Mouse (Mus musculus): ENCODE results near the gene Csta1.
"Not testable (repeated sequence)": the region's sequence is repeated elsewhere in the genome, so short reads cannot be mapped to it uniquely, and the experiment has no call there.

Csta1 gene

GRCm38 (mm10) chr16:36131141-36131540 is at the start of gene Csta1:
TSS of gene Csta1 (minus strand) at chr16:36131241.
- DNase-seq (ENCODE audit: low spot score in 2 of 2) = no peak

GRCm38 (mm10) chr16:36179910-36180309 is 48.9 kb upstream of the Csta1 start:
- no peak for DNase-seq (ENCODE audit: low spot score in 2 of 2)

GRCm38 (mm10) chr16:36176108-36176507 is 45.1 kb upstream of the Csta1 start:
- no peak for DNase-seq (ENCODE audit: low spot score in 2 of 2)

GRCm38 (mm10) chr16:36167841-36168240 is 36.8 kb upstream of the Csta1 start:
- not testable (repeated sequence) for DNase-seq (ENCODE audit: low spot score in 2 of 2)

GRCm38 (mm10) chr16:36156402-36156975 is 25.4 kb upstream of the Csta1 start, which contains the start of gene Stfa2l1:
TSS of gene Stfa2l1 (plus strand) at chr16:36156811.
- DNase-seq (ENCODE audit: low spot score in 2 of 2) = no peak

GRCm38 (mm10) chr16:36138201-36138600 is 7.2 kb upstream of the Csta1 start:
- DNase-seq (ENCODE audit: low spot score in 2 of 2) = no peak

GRCm38 (mm10) chr16:36128092-36128491 is 2.9 kb downstream of the Csta1 start:
- DNase-seq (ENCODE audit: low spot score in 2 of 2) = no peak

- not testable (repeated sequence) for DNase-seq (ENCODE audit: low spot score in 2 of 2)
These were observed 15.3 kb downstream of the Csta1 start for GRCm38 (mm10) chr16:36115751-36116150.

- DNase-seq (ENCODE audit: low spot score in 2 of 2) = not testable (repeated sequence)
These were observed 19.6 kb downstream of the Csta1 start for GRCm38 (mm10) chr16:36111486-36111885.

- no peak for DNase-seq (ENCODE audit: low spot score in 2 of 2)
These were observed 28.8 kb downstream of the Csta1 start for GRCm38 (mm10) chr16:36102211-36102610.

- no peak for DNase-seq (ENCODE audit: low spot score in 2 of 2)
These were observed 29.5 kb downstream of the Csta1 start for GRCm38 (mm10) chr16:36101526-36101925.

- DNase-seq (ENCODE audit: low spot score in 2 of 2) = not testable (repeated sequence)
These were observed 33.1 kb downstream of the Csta1 start for GRCm38 (mm10) chr16:36097813-36098499.

GRCm38 (mm10) chr16:36094079-36094478 is 37.0 kb downstream of the Csta1 start:
- DNase-seq (ENCODE audit: low spot score in 2 of 2) = no peak

GRCm38 (mm10) chr16:36090785-36091509 is 40.1 kb downstream of the Csta1 start:
- DNase-seq (ENCODE audit: low spot score in 2 of 2) = no peak

GRCm38 (mm10) chr16:36089850-36090616 is 41.0 kb downstream of the Csta1 start:
- no peak for DNase-seq (ENCODE audit: low spot score in 2 of 2)

GRCm38 (mm10) chr16:36089065-36089464 is 42.0 kb downstream of the Csta1 start:
- DNase-seq (ENCODE audit: low spot score in 2 of 2) = no peak

GRCm38 (mm10) chr16:36087846-36088245 is 43.2 kb downstream of the Csta1 start:
- no peak for DNase-seq (ENCODE audit: low spot score in 2 of 2)

GRCm38 (mm10) chr16:36079916-36080315 is 51.1 kb downstream of the Csta1 start:
- DNase-seq (ENCODE audit: low spot score in 2 of 2) = no peak

GRCm38 (mm10) chr16:36074772-36075171 is 56.3 kb downstream of the Csta1 start:
- no peak for DNase-seq (ENCODE audit: low spot score in 2 of 2)

- DNase-seq (ENCODE audit: low spot score in 2 of 2) = no peak
These were observed 58.5 kb downstream of the Csta1 start for GRCm38 (mm10) chr16:36072410-36073011.

All from spleen, postnatal 10 days (tissue).